In the genomic region with DNA sequence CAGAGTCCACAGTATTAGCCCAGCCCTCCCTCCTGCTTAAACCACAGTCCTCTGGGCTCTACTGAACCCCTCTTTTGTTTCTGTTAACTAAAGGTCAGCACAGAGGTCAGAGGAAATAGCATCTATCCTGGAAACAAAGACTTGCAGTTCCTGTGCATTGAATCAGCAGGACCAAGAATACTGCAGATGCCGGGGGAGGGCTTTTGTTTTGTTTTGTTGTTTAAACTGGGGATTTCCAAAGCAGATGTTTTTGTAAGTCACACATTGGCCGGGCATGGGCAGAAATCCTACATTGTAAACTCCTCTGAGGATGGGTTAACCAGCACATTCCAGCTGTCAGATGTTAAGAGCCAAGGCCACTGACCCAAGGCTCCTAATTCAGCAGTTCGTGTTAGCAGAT, we compare ENCODE assay signal across 11 mouse cellular contexts.
DNase-seq lines count a peak whose midpoint lies in the region; ATAC-seq and TF ChIP-seq lines count a peak whose summit lies in the region.
"Had no signal": no experiment of that assay in that cellular context is flagged by ENCODE, and none has a peak within 500 bp of the region (broad histone marks: within the 10 kb centered on the region; RNA-seq: fewer than 3 reads in every experiment).

No protein-coding gene starts in this region.

- no peak overlapping the region for H3K27ac ChIP-seq in heart, embryonic 10.5 days
- peak overlapping the region; percentile 44; the same call in 1 of the 2 replicates for H3K27ac ChIP-seq in heart, embryonic 12.5 days (ENCODE audit: poor library complexity, severe bottlenecking)
- no peak overlapping the region for H3K27ac ChIP-seq in liver, postnatal 0 days (ENCODE audit: low read depth)
- H3K27ac ChIP-seq: heart, embryonic 15.5 days; midbrain, embryonic 12.5 days had no signal

- no peak for TF ChIP-seq EP300 in liver, postnatal 0 days (IDR thresholded peaks at IDR 0.05; ENCODE audit: low read depth)

- peak; percentile 98 for DNase-seq in heart, adult 11 months
- DNase-seq in heart, embryonic 10.5 days (ENCODE audit: low spot score), result no peak
- DNase-seq in ES-CJ7 (ENCODE audit: low read depth, low spot score), result peak; percentile 96
- no peak for DNase-seq in liver, postnatal 0 days
- no peak for DNase-seq in c-Kit-positive CD71-positive TER-119-positive erythroid progenitor cells, embryonic 14.5 days (ENCODE audit: low spot score)
- no peak for DNase-seq in thymus, postnatal 36 days
- no peak for DNase-seq in layer of hippocampus, postnatal 25 days (ENCODE audit: extremely low spot score in 1 of 2, low spot score in 1 of 2)
- DNase-seq: spleen, adult 18-20 months had no signal

- H3K9ac ChIP-seq in heart, embryonic 12.5 days, result no peak overlapping the region
- H3K9ac ChIP-seq in liver, postnatal 0 days (replicated peaks), result no peak overlapping the region
- H3K9ac ChIP-seq: heart, embryonic 15.5 days; midbrain, embryonic 12.5 days had no signal

- peaks cover 29% of the 10 kb centered on the region for H3K4me1 ChIP-seq in heart, embryonic 10.5 days
- H3K4me1 ChIP-seq in heart, embryonic 12.5 days (replicated peaks), result peaks cover 11% of the 10 kb centered on the region; the same call in 1 of the 2 replicates
- H3K4me1 ChIP-seq in liver, postnatal 0 days (ENCODE audit: insufficient read depth), result peaks cover 18% of the 10 kb centered on the region; the same call in 1 of the 2 replicates

- no peak for ATAC-seq in heart, embryonic 12.5 days (ENCODE audit: insufficient number of reproducible peaks, low FRiP score)
- peak; percentile 56 for ATAC-seq in liver, postnatal 0 days

- no peak for TF ChIP-seq CTCF in liver, postnatal 0 days (IDR thresholded peaks at IDR 0.05; ENCODE audit: low read depth)

- no peaks in the 10 kb centered on the region for H3K9me3 ChIP-seq in heart, embryonic 10.5 days
- no peaks in the 10 kb centered on the region for H3K9me3 ChIP-seq in heart, embryonic 12.5 days (replicated peaks)
- H3K9me3 ChIP-seq in liver, postnatal 0 days (ENCODE audit: low read length), result no peaks in the 10 kb centered on the region
- H3K9me3 ChIP-seq: heart, embryonic 15.5 days; midbrain, embryonic 12.5 days had no signal

- H3K36me3 ChIP-seq in heart, embryonic 10.5 days, result no peaks in the 10 kb centered on the region
- no peaks in the 10 kb centered on the region for H3K36me3 ChIP-seq in heart, embryonic 12.5 days
- H3K36me3 ChIP-seq in liver, postnatal 0 days (replicated peaks; ENCODE audit: insufficient read depth, low read length), result no peaks in the 10 kb centered on the region
- H3K36me3 ChIP-seq: heart, embryonic 15.5 days; midbrain, embryonic 12.5 days had no signal

- H3K4me3 ChIP-seq in heart, embryonic 10.5 days, result no peak overlapping the region
- no peak overlapping the region for H3K4me3 ChIP-seq in heart, embryonic 12.5 days
- no peak overlapping the region for H3K4me3 ChIP-seq in liver, postnatal 0 days (ENCODE audit: low read depth, low read length)
- H3K4me3 ChIP-seq: heart, embryonic 15.5 days; midbrain, embryonic 12.5 days had no signal

- H3K4me2 ChIP-seq in heart, embryonic 12.5 days, result no peak overlapping the region
- no peak overlapping the region for H3K4me2 ChIP-seq in liver, postnatal 0 days (ENCODE audit: low read depth, low read length)
- H3K4me2 ChIP-seq: heart, embryonic 15.5 days; midbrain, embryonic 12.5 days had no signal

- 33% methylated on average over 3 of the region's 3 CpGs for WGBS in heart, embryonic 10.5 days
- WGBS in heart, embryonic 12.5 days, result 32% methylated on average over 3 of the region's 3 CpGs
- WGBS in liver, postnatal 0 days (ENCODE audit: insufficient replicate concordance), result 40% methylated on average over 3 of the region's 3 CpGs

- H3K27me3 ChIP-seq in heart, embryonic 10.5 days (ENCODE audit: insufficient read depth, poor library complexity, severe bottlenecking), result no peaks in the 10 kb centered on the region
- no peaks in the 10 kb centered on the region for H3K27me3 ChIP-seq in heart, embryonic 12.5 days (replicated peaks)
- no peaks in the 10 kb centered on the region for H3K27me3 ChIP-seq in liver, postnatal 0 days (ENCODE audit: insufficient read depth, low read length)
- H3K27me3 ChIP-seq: heart, embryonic 15.5 days; midbrain, embryonic 12.5 days had no signal

Comparison
In these comparisons a context has a peak if more than half of its experiments do, and no peak if none do; other contexts are left out.
1. DNase-seq: peak in heart, adult 11 months (single experiment) and ES-CJ7 (single experiment); none in heart, embryonic 10.5 days (single experiment), liver, postnatal 0 days (single experiment), c-Kit-positive CD71-positive TER-119-positive erythroid progenitor cells, embryonic 14.5 days (single experiment), thymus, postnatal 36 days (0 of 2) and layer of hippocampus, postnatal 25 days (0 of 2).